Mouse (Mus musculus) neural tube, embryonic 12.5 days (tissue): ENCODE measurements around the gene Mcoln2. TPM values are rescaled to one million over a fixed set of nuclear protein-coding genes. Genes with fewer than 3 reads are reported as not detected.
A peak's percentile ranks its signal among the peaks of the same experiment; 100 is the strongest.
"Not testable (repeated sequence)": the region's sequence is repeated elsewhere in the genome, so short reads cannot be mapped to it uniquely, and the experiment has no call there.

ENCODE experiments used
- ATAC-seq: fragments of 200-750 bp; cut with Nextera tagmentation; 2 replicates; pipeline ENCODE4 v1.8.0; 2017; ENCODE audit warnings: low read depth, mild to moderate bottlenecking, moderate TSS enrichment, moderate library complexity; ENCODE audit not compliant: low FRiP score
- H3K27ac ChIP-seq: fragments of 300-500 bp; sonication (generic); 2 replicates; pipeline ENCODE4 v1.5.1; 2016
- H3K27me3 ChIP-seq: fragments of 300-500 bp; sonication (generic); replicated peaks from 2 replicates; pipeline ENCODE4 v1.6.1; 2016; ENCODE audit warnings: mild to moderate bottlenecking
- H3K36me3 ChIP-seq: fragments of 300-500 bp; sonication (generic); 2 replicates; pipeline ENCODE4 v1.6.1; 2016; ENCODE audit warnings: mild to moderate bottlenecking
- H3K4me1 ChIP-seq: fragments of 300-500 bp; sonication (generic); 2 replicates; pipeline ENCODE4 v1.6.1; 2016
- H3K4me2 ChIP-seq: fragments of 300-500 bp; sonication (generic); replicated peaks from 2 replicates; pipeline ENCODE4 v1.6.1; 2016; ENCODE audit warnings: mild to moderate bottlenecking
- H3K4me3 ChIP-seq: fragments of 300-500 bp; sonication (generic); 2 replicates; pipeline ENCODE4 v1.5.1; 2016
- H3K9ac ChIP-seq: fragments of 300-500 bp; sonication (generic); 2 replicates; pipeline ENCODE4 v1.6.1; 2016; ENCODE audit warnings: mild to moderate bottlenecking
- H3K9me3 ChIP-seq: fragments of 300-500 bp; sonication (generic); 2 replicates; pipeline ENCODE4 v1.6.1; 2016; ENCODE audit warnings: mild to moderate bottlenecking
- WGBS: fragments of 180-500 bp; shearing (Covaris S2); methylation state at CpG from one replicate; pipeline ENCODE4 v1.1.7; 2016; 5-methylcytosine and 5-hydroxymethylcytosine counted together
- polyA plus RNA-seq: library from polyadenylated mRNA; unstranded; fragments of >200 nt; fragmentation: Nextera tagmentation; extraction: Ambion mirVana; gene quantifications from 2 replicates; pipeline ENCODE4 v1.2.1, GENCODE M21; 2016

Gene Mcoln2
- polyA plus RNA-seq, 1 experiment from 2014 or later, result 0.32 TPM

GRCm38 (mm10) chr3:146196301-146196700 lies 46.7 kb downstream of the Mcoln2 start:
- no peak overlapping the region for H3K4me2 ChIP-seq
- no peaks in the 10 kb centered on the region for H3K9me3 ChIP-seq
- WGBS, result 46% methylated on average over 6 of the region's 6 CpGs
- 0 out of 2 replicates have a peak, but pooled peaks cover 2% of the 10 kb centered on the region for H3K27me3 ChIP-seq
- H3K27ac ChIP-seq, result no peak overlapping the region
- H3K4me1 ChIP-seq, result peaks cover 13% of the 10 kb centered on the region
- no peak for ATAC-seq
- H3K36me3 ChIP-seq, result no peaks in the 10 kb centered on the region
- H3K4me3 ChIP-seq, result no peak overlapping the region
- no peak overlapping the region for H3K9ac ChIP-seq

- ATAC-seq, result no peak
- Histone ChIP-seq H3K27ac (no peak overlapping the region), H3K9ac (no peak overlapping the region), H3K36me3 (no peaks in the 10 kb centered on the region), H3K9me3 (no peaks in the 10 kb centered on the region), H3K27me3 (no peaks in the 10 kb centered on the region; the same call in 1 of the 2 replicates), H3K4me1 (peaks cover 13% of the 10 kb centered on the region), H3K4me2 (no peak overlapping the region), H3K4me3 (no peak overlapping the region)
- WGBS, result 75% methylated on average over 17 of the region's 17 CpGs
Observed at GRCm38 (mm10) chr3:146196780-146197743, 47.4 kb downstream of the Mcoln2 start.

- H3K9ac ChIP-seq, result no peak overlapping the region
- no peaks in the 10 kb centered on the region for H3K36me3 ChIP-seq
- WGBS, result 88% methylated on average over 12 of the region's 12 CpGs
- peaks cover 13% of the 10 kb centered on the region for H3K4me1 ChIP-seq
- no peak overlapping the region for H3K4me2 ChIP-seq
- no peaks in the 10 kb centered on the region; the same call in 1 of the 2 replicates for H3K27me3 ChIP-seq
- no peak overlapping the region for H3K4me3 ChIP-seq
- no peak overlapping the region for H3K27ac ChIP-seq
- no peak for ATAC-seq
- H3K9me3 ChIP-seq, result no peaks in the 10 kb centered on the region
Observed at GRCm38 (mm10) chr3:146197785-146198184, 48.2 kb downstream of the Mcoln2 start.

GRCm38 (mm10) chr3:146198803-146199481 lies 49.3 kb downstream of the Mcoln2 start:
- Histone ChIP-seq H3K36me3 (no peaks in the 10 kb centered on the region), H3K9ac (no peak overlapping the region), H3K4me3 (no peak overlapping the region), H3K4me2 (peak overlapping the region; percentile 17; the same call in 1 of the 2 replicates), H3K4me1 (peaks cover 13% of the 10 kb centered on the region), H3K27me3 (no peaks in the 10 kb centered on the region; the same call in 1 of the 2 replicates), H3K27ac (peak overlapping the region; percentile 16; the same call in 1 of the 2 replicates), H3K9me3 (no peaks in the 10 kb centered on the region)
- ATAC-seq, result peak; percentile 91
- 45% methylated on average over 11 of the region's 11 CpGs for WGBS

GRCm38 (mm10) chr3:146199486-146199885 lies 49.9 kb downstream of the Mcoln2 start:
- Histone ChIP-seq H3K9ac (no peak overlapping the region), H3K9me3 (no peaks in the 10 kb centered on the region), H3K4me3 (no peak overlapping the region), H3K4me2 (peak overlapping the region; percentile 9; the same call in 1 of the 2 replicates), H3K27me3 (no peaks in the 10 kb centered on the region; the same call in 1 of the 2 replicates), H3K36me3 (no peaks in the 10 kb centered on the region), H3K27ac (no peak overlapping the region), H3K4me1 (peaks cover 13% of the 10 kb centered on the region)
- peak; percentile 57 for ATAC-seq
- WGBS, result 54% methylated on average over 3 of the region's 3 CpGs

- WGBS, result 71% methylated on average over 2 of the region's 2 CpGs
- Histone ChIP-seq H3K9me3 (no peaks in the 10 kb centered on the region), H3K27me3 (no peaks in the 10 kb centered on the region; the same call in none of the 2 replicates), H3K4me1 (peaks cover 4% of the 10 kb centered on the region), H3K4me3 (no peak overlapping the region), H3K36me3 (no peaks in the 10 kb centered on the region), H3K9ac (no peak overlapping the region), H3K4me2 (no peak overlapping the region), H3K27ac (no peak overlapping the region)
- ATAC-seq, result no peak
Observed at GRCm38 (mm10) chr3:146204375-146204774, 54.7 kb downstream of the Mcoln2 start.

GRCm38 (mm10) chr3:146205305-146205704 lies 55.7 kb downstream of the Mcoln2 start:
- WGBS, result 77% methylated on average over 11 of the region's 11 CpGs
- H3K4me1 ChIP-seq, result no peaks in the 10 kb centered on the region
- no peak overlapping the region for H3K27ac ChIP-seq
- no peak overlapping the region for H3K4me2 ChIP-seq
- H3K36me3 ChIP-seq, result no peaks in the 10 kb centered on the region
- H3K4me3 ChIP-seq, result no peak overlapping the region
- ATAC-seq, result no peak
- no peaks in the 10 kb centered on the region; the same call in none of the 2 replicates for H3K27me3 ChIP-seq
- no peak overlapping the region for H3K9ac ChIP-seq
- no peaks in the 10 kb centered on the region for H3K9me3 ChIP-seq

- H3K27ac ChIP-seq, result no peak overlapping the region
- H3K4me1 ChIP-seq, result no peaks in the 10 kb centered on the region
- H3K36me3 ChIP-seq, result no peaks in the 10 kb centered on the region
- H3K4me2 ChIP-seq, result no peak overlapping the region
- H3K4me3 ChIP-seq, result no peak overlapping the region
- no peaks in the 10 kb centered on the region; the same call in none of the 2 replicates for H3K27me3 ChIP-seq
- no peaks in the 10 kb centered on the region for H3K9me3 ChIP-seq
- WGBS, result 75% methylated on average over 2 of the region's 2 CpGs
- ATAC-seq, result no peak
- H3K9ac ChIP-seq, result no peak overlapping the region
Observed at GRCm38 (mm10) chr3:146206635-146207034, 57.0 kb downstream of the Mcoln2 start.

- H3K4me3 ChIP-seq, result no peak overlapping the region
- H3K27me3 ChIP-seq, result no peaks in the 10 kb centered on the region; the same call in 1 of the 2 replicates
- 78% methylated on average over 2 of the region's 2 CpGs for WGBS
- no peaks in the 10 kb centered on the region for H3K9me3 ChIP-seq
- H3K27ac ChIP-seq, result no peak overlapping the region
- no peak overlapping the region for H3K4me2 ChIP-seq
- no peak for ATAC-seq
- no peaks in the 10 kb centered on the region for H3K36me3 ChIP-seq
- H3K4me1 ChIP-seq, result no peaks in the 10 kb centered on the region
- no peak overlapping the region for H3K9ac ChIP-seq
Observed at GRCm38 (mm10) chr3:146207440-146207839, 57.8 kb downstream of the Mcoln2 start.

- ATAC-seq, H3K36me3 ChIP-seq, H3K27ac ChIP-seq, H3K9me3 ChIP-seq, H3K9ac ChIP-seq, H3K4me3 ChIP-seq, H3K4me1 ChIP-seq, H3K4me2 ChIP-seq, H3K27me3 ChIP-seq: not testable (repeated sequence)
- 93% methylated on average over 8 of the region's 8 CpGs for WGBS
Observed at GRCm38 (mm10) chr3:146209759-146210158, 60.1 kb downstream of the Mcoln2 start.

GRCm38 (mm10) chr3:146211141-146211747 lies 61.6 kb downstream of the Mcoln2 start:
- H3K9ac ChIP-seq, result no peak overlapping the region
- no peak for ATAC-seq
- H3K27me3 ChIP-seq, result no peaks in the 10 kb centered on the region
- no peak overlapping the region for H3K4me2 ChIP-seq
- no peak overlapping the region for H3K27ac ChIP-seq
- no peaks in the 10 kb centered on the region for H3K36me3 ChIP-seq
- no peak overlapping the region for H3K4me3 ChIP-seq
- WGBS, result 89% methylated on average over 4 of the region's 4 CpGs
- no peaks in the 10 kb centered on the region for H3K9me3 ChIP-seq
- H3K4me1 ChIP-seq, result no peaks in the 10 kb centered on the region

- Histone ChIP-seq H3K4me2 (no peak overlapping the region), H3K9me3 (no peaks in the 10 kb centered on the region), H3K9ac (no peak overlapping the region), H3K4me3 (no peak overlapping the region), H3K27ac (no peak overlapping the region), H3K36me3 (no peaks in the 10 kb centered on the region), H3K27me3 (no peaks in the 10 kb centered on the region), H3K4me1 (no peaks in the 10 kb centered on the region)
- 97% methylated on average over 2 of the region's 2 CpGs for WGBS
- no peak for ATAC-seq
Observed at GRCm38 (mm10) chr3:146211964-146212363, 62.3 kb downstream of the Mcoln2 start.
